Mouse (Mus musculus) forebrain, embryonic 11.5 days (tissue): ENCODE results near the gene Pde6b. TPM values are rescaled to one million over a fixed set of nuclear protein-coding genes. Genes with fewer than 3 reads are reported as not detected.

Source experiments
- ATAC-seq: fragments of 200-750 bp; cut with Nextera tagmentation; replicated peaks from 2 replicates; pipeline ENCODE4 v1.8.0; 2017; ENCODE audit warnings: moderate TSS enrichment; ENCODE audit not compliant: low FRiP score
- DNase-seq: peaks from one replicate; pipeline ENCODE4 v3.0.0-alpha.2; 2017; ENCODE audit warnings: low spot score
- H3K27ac ChIP-seq: fragments of 300-500 bp; sonication (generic); 2 replicates; pipeline ENCODE4 v1.5.1; 2014; ENCODE audit warnings: low read depth, low read length
- H3K27me3 ChIP-seq: fragments of 300-500 bp; sonication (generic); 2 replicates; pipeline ENCODE4 v1.6.1; 2014; ENCODE audit warnings: mild to moderate bottlenecking, low read length, mixed read lengths; ENCODE audit not compliant: control insufficient read depth, insufficient read depth
- H3K36me3 ChIP-seq: fragments of 300-500 bp; sonication (generic); 2 replicates; pipeline ENCODE4 v1.6.1; 2014; ENCODE audit warnings: mild to moderate bottlenecking, low read length, moderate library complexity, mixed read lengths; ENCODE audit not compliant: control insufficient read depth, insufficient read depth
- H3K4me1 ChIP-seq: fragments of 300-500 bp; sonication (generic); replicated peaks from 2 replicates; pipeline ENCODE4 v1.6.1; 2014; ENCODE audit warnings: low read length, mixed read lengths; ENCODE audit not compliant: control insufficient read depth, insufficient read depth
- H3K4me2 ChIP-seq: fragments of 300-500 bp; sonication (generic); 2 replicates; pipeline ENCODE4 v1.6.1; 2014; ENCODE audit warnings: low read depth, mild to moderate bottlenecking, low read length, moderate library complexity, mixed read lengths; ENCODE audit not compliant: severe bottlenecking
- H3K4me3 ChIP-seq: fragments of 300-500 bp; sonication (generic); 2 replicates; pipeline ENCODE4 v1.5.1; 2014; ENCODE audit warnings: low read depth, low read length
- H3K9ac ChIP-seq: fragments of 300-500 bp; sonication (generic); 2 replicates; pipeline ENCODE4 v1.6.1; 2014; ENCODE audit warnings: low read length
- H3K9me3 ChIP-seq: fragments of 300-500 bp; sonication (generic); 2 replicates; pipeline ENCODE4 v1.6.1; 2016; ENCODE audit warnings: low read length, mixed read lengths; ENCODE audit not compliant: control insufficient read depth
- WGBS: fragments of 180-500 bp; shearing (Covaris S2); extraction: QIAGEN DNeasy Blood & Tissue Kit; methylation state at CpG from one replicate; pipeline ENCODE4 v1.1.7; 2014; 5-methylcytosine and 5-hydroxymethylcytosine counted together
- polyA plus RNA-seq: library from polyadenylated mRNA; unstranded; fragments of >200 nt; fragmentation: Nextera tagmentation; extraction: Ambion mirVana; gene quantifications from 2 replicates; pipeline ENCODE4 v1.2.1, GENCODE M21; 2014

The Pde6b gene
- polyA plus RNA-seq, 1 experiment from 2014 or later: 0.40 TPM

DNA sequence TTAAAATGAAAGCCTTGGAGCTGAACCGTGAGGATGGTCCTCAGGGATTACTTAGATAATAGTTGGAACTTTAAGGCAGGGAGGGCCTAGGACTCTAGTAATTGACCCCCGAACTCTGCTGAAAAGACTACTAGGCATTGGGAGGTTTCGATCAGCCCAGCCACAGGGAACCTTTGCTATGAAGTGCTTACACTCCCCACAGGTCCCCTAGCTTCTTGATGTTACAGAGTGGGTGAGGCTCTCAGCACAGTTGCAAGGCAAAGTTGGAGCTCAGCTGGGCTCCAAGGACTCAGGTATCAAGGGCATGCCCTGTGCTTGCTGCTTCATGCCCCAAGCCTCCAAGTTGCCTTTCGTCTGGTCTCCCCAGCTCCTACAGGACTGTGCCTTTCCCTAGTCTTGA, 74.3 kb downstream of the Pde6b start:
- Histone ChIP-seq H3K9me3 (no peaks in the 10 kb centered on the region), H3K4me1 (peaks cover 10% of the 10 kb centered on the region), H3K9ac (peak overlapping the region; percentile 99), H3K4me2 (peak overlapping the region; percentile 96), H3K4me3 (peak overlapping the region; percentile 90), H3K36me3 (no peaks in the 10 kb centered on the region), H3K27ac (no peak overlapping the region), H3K27me3 (no peaks in the 10 kb centered on the region)
- 47% methylated on average over 4 of the region's 4 CpGs for WGBS
- DNase-seq (no peak), ATAC-seq (no peak)

DNA sequence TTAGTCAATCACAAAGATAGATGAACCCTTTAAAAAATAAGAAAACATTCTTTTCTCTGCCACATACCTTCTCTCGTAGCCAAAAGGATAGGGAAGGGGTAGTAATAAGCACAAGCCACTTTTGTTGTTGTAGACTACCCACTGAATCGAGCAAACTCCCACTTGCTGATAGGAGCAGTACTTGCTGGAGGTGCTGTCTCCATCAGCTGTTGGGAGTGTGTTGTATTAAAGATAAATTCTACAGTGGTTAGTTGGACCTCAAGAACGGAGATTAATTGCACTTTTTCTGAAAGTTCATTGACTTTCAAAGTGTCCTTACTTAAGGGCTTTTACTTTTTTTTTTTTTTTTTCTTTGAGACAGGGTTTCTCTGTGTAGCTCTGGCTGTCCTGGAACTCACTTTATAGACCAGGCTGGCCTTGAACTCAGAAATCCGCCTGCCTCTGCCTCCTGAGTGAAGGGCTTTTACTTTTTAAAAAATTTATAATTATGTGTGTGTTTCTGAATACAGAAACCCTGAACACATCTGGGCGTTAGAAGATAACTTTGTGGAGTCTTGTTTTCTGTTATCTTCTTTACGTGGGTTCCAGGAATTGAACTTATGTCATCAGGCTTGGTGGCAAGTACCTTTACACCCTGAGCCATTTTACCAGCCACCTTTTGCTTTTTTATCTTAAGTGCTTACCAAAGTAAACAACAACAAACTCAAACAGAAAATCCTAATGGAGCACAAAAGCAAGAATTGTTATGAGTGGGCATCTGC, 77.1 kb downstream of the Pde6b start:
- no peaks in the 10 kb centered on the region for H3K9me3 ChIP-seq
- DNase-seq (no peak), ATAC-seq (no peak)
- WGBS: 94% methylated on average over 6 of the region's 6 CpGs
- H3K27ac ChIP-seq: no peak overlapping the region
- H3K36me3 ChIP-seq: no peaks in the 10 kb centered on the region
- no peaks in the 10 kb centered on the region for H3K27me3 ChIP-seq
- no peak overlapping the region for H3K9ac ChIP-seq
- H3K4me3 ChIP-seq: no peak overlapping the region
- H3K4me2 ChIP-seq: no peak overlapping the region
- peaks cover 10% of the 10 kb centered on the region for H3K4me1 ChIP-seq

DNA sequence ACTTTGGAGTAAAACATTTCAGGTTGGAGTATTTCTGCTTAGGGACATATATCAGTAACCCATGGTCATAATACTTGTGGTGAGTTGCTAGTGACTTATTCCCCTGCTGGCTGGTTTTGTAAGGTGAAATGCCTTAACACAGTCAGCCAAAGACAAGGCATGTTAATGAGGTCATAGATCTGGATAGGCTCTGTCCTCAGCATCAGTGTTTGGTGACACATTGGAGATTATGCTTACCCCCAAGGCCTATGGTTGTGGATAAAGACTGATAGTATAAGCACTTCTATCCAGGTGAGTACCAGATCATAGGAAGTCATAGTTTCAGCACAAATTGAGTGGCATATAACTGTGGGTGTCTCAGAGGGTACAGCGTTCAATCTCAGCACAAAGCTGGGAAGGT, 78.5 kb downstream of the Pde6b start:
- no peak overlapping the region for H3K27ac ChIP-seq
- no peak for DNase-seq
- no peak overlapping the region for H3K4me2 ChIP-seq
- ATAC-seq: no peak
- no peaks in the 10 kb centered on the region for H3K27me3 ChIP-seq
- H3K4me1 ChIP-seq: peaks cover 10% of the 10 kb centered on the region
- WGBS: 97% methylated on average over 1 of the region's 1 CpGs
- no peak overlapping the region for H3K9ac ChIP-seq
- no peaks in the 10 kb centered on the region for H3K36me3 ChIP-seq
- no peaks in the 10 kb centered on the region for H3K9me3 ChIP-seq
- H3K4me3 ChIP-seq: no peak overlapping the region

DNA sequence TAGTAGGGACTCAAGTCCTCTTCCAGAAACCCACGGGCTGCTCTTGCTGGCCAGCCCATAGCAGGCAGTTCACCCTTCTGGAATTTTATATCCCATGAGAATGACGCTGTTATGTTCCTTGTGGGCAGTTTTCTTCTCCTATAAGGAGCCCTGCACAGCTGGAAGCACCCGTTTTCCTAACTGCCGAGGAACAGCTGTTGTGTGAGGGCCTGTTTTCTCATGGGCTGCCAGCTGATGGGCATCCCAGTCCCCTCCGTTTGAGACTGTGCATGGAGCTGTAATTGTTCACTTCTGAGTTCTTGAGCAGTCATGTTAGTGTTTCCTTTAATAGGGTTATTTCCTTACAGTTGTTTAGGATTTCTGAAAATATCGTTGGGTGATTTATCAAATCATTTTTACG, 81.4 kb downstream of the Pde6b start:
- H3K9me3 ChIP-seq: no peaks in the 10 kb centered on the region
- 86% methylated on average over 7 of the region's 7 CpGs for WGBS
- H3K27ac ChIP-seq: no peak overlapping the region
- no peak overlapping the region for H3K9ac ChIP-seq
- peaks cover 10% of the 10 kb centered on the region for H3K36me3 ChIP-seq
- no peak overlapping the region for H3K4me3 ChIP-seq
- no peak overlapping the region for H3K4me2 ChIP-seq
- no peaks in the 10 kb centered on the region for H3K4me1 ChIP-seq
- no peaks in the 10 kb centered on the region for H3K27me3 ChIP-seq
- no peak for ATAC-seq
- DNase-seq: no peak

DNA sequence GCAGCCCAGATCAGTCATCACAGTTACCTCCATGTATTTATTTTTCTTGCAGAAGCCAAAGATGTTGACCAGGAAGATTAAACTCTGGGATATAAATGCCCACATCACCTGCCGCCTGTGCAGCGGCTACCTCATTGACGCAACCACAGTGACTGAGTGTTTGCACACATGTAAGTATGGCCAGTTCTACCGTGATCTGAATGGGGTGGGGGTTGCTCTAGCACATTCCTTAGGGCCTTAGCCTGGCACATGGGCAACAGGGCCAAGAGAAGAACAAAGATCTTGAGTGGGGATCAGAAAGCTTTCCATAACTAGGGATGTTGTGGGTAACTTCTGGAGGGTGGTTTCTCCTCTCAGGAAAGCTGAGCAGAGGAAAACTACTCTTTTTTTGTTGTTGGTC, 85.5 kb downstream of the Pde6b start:
- DNase-seq (no peak), ATAC-seq (no peak)
- no peaks in the 10 kb centered on the region for H3K4me1 ChIP-seq
- H3K9me3 ChIP-seq: no peaks in the 10 kb centered on the region
- no peak overlapping the region for H3K27ac ChIP-seq
- no peak overlapping the region for H3K4me2 ChIP-seq
- 90% methylated on average over 4 of the region's 4 CpGs for WGBS
- no peaks in the 10 kb centered on the region for H3K27me3 ChIP-seq
- H3K9ac ChIP-seq: no peak overlapping the region
- no peak overlapping the region for H3K4me3 ChIP-seq
- H3K36me3 ChIP-seq: peaks cover 29% of the 10 kb centered on the region

DNA sequence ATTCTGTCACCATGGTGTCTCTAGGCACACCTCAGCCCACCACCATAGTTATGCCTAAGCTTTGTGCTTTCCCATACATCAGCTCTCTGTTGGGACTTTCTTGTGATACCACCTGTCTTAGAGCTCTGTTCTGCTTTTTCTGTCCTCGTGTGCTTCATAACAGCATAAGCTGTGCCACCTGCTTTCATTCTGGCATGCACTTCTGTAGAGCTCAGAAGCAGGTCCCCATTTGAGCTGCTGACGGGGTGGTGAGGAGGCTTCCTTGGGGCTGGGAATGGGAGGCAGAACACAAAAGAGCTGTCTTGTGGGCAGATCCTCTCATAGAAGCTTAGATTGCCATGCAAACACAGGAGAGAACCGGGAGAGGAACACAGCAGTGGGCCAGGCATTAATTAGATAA, 87.8 kb downstream of the Pde6b start:
- H3K9me3 ChIP-seq: no peaks in the 10 kb centered on the region
- no peak overlapping the region for H3K27ac ChIP-seq
- no peak overlapping the region for H3K4me2 ChIP-seq
- H3K4me1 ChIP-seq: no peaks in the 10 kb centered on the region
- WGBS: 88% methylated on average over 3 of the region's 3 CpGs
- no peaks in the 10 kb centered on the region for H3K27me3 ChIP-seq
- H3K9ac ChIP-seq: no peak overlapping the region
- DNase-seq (no peak), ATAC-seq (no peak)
- H3K36me3 ChIP-seq: peaks cover 29% of the 10 kb centered on the region
- H3K4me3 ChIP-seq: no peak overlapping the region

Other genes starting within 250 kb of the Pde6b start
- 55.3 and 60.2 TPM in 2 replicates for gene Dr1, start 119.5 kb upstream of the Pde6b start, polyA plus RNA-seq
- gene Pigg, start 75.8 kb upstream of the Pde6b start, polyA plus RNA-seq: 3.7 and 4.3 TPM in 2 replicates
- gene Gm42517, start 20.5 kb upstream of the Pde6b start, polyA plus RNA-seq: 0.13 TPM in 1 of 2 replicates, not detected in the other
- 354 and 397 TPM in 2 replicates for gene Atp5k, start 46.1 kb downstream of the Pde6b start, polyA plus RNA-seq
- gene Mfsd7a, start 60.5 kb downstream of the Pde6b start, polyA plus RNA-seq: 0.13 and 0.16 TPM in 2 replicates
- gene Pcgf3, start 72.8 kb downstream of the Pde6b start, polyA plus RNA-seq: 30.4 and 32.9 TPM in 2 replicates
- gene Cplx1, start 161.6 kb downstream of the Pde6b start, polyA plus RNA-seq: 5.3 and 5.7 TPM in 2 replicates
- gene Gak, start 241.4 kb downstream of the Pde6b start, polyA plus RNA-seq: 51.2 and 57.1 TPM in 2 replicates
- 19.4 and 22.2 TPM in 2 replicates for gene Tmem175, start 241.4 kb downstream of the Pde6b start, polyA plus RNA-seq